ENCODE assay signal across 9 mouse cellular contexts in genomic region chr2:51736452-51736851, GRCm38 (mm10).
"Had no signal": no experiment of that assay in that cellular context is flagged by ENCODE, and none has a peak within 500 bp of the region (broad histone marks: within the 10 kb centered on the region; RNA-seq: fewer than 3 reads in every experiment).

No protein-coding gene starts in this region.

- H3K4me2 ChIP-seq: kidney, embryonic 15.5 days; limb, embryonic 15.5 days; liver, embryonic 12.5 days; lung, embryonic 15.5 days had no signal

- H3K27me3 ChIP-seq: kidney, embryonic 15.5 days; limb, embryonic 15.5 days; liver, embryonic 12.5 days; lung, embryonic 15.5 days had no signal

- H3K4me3 ChIP-seq: kidney, embryonic 15.5 days; limb, embryonic 15.5 days; liver, embryonic 12.5 days; lung, embryonic 15.5 days had no signal

- H3K4me1 ChIP-seq: kidney, embryonic 15.5 days; liver, embryonic 12.5 days; lung, embryonic 15.5 days had no signal

- H3K36me3 ChIP-seq: kidney, embryonic 15.5 days; limb, embryonic 15.5 days; liver, embryonic 12.5 days; lung, embryonic 15.5 days had no signal

- H3K9me3 ChIP-seq: kidney, embryonic 15.5 days; limb, embryonic 15.5 days; liver, embryonic 12.5 days; lung, embryonic 15.5 days had no signal

- H3K27ac ChIP-seq: kidney, embryonic 15.5 days; liver, embryonic 12.5 days; lung, embryonic 15.5 days had no signal

- H3K9ac ChIP-seq: kidney, embryonic 15.5 days; limb, embryonic 15.5 days; liver, embryonic 12.5 days; lung, embryonic 15.5 days had no signal

- ATAC-seq: intestine, embryonic 16.5 days; liver, embryonic 12.5 days had no signal

- DNase-seq: kidney, adult 2 months; kidney, postnatal 14 days; right cerebral cortex, postnatal 14 days; thymus, postnatal 4 days had no signal
